Comparison of ENCODE assay signal across 8 mouse cellular contexts in the genomic region with DNA sequence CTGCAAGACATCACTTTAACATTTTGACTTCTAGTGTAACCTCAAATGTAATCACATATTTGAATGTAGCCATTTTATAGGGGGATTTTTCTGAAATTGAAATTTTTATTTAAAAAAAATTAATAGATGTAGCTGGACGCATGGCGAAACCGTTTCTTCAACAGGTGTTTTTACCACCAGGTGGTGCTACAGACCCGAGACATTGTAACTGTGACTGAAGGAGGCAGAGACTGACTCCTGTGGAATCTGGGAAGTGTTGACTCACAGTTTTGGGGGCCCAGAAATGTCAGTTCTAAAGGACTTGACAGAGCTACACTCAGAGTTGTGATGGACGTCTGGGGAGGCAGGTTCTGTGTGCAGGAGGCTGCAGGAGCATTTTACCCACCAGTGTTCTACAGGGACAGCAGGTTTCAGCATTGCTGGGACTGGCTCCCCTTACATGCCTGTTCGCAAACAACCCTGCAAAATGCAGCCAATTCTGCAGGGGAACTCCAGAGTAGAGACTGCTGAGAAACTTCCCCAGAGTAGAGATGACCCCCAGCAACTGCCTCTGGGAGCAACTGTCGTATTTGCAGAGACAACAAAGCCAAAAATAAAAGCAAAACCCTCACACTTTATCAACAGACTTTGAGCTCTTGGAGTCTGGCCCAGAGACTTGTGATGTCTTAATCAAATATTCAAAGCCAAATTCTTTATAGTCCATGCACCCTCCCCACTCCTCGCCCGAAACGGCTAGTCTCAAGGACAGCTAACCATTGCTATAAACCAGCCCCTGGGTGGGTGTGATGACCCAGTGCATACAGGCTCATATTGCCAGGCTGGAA. TPM values are rescaled to one million over a fixed set of nuclear protein-coding genes. Genes with fewer than 3 reads are reported as not detected.
A peak's percentile ranks its signal among the peaks of the same experiment; 100 is the strongest.
DNase-seq lines count a peak whose midpoint lies in the region; ATAC-seq and TF ChIP-seq lines count a peak whose summit lies in the region.

No protein-coding gene starts in this region.

- DNase-seq in adrenal gland, postnatal 36 days, result peak; percentile 72 to 85
- peak; percentile 85 for DNase-seq in kidney, postnatal 10 days
- DNase-seq in ovary, postnatal 10 days (ENCODE audit: low spot score), result peak; percentile 35
- DNase-seq in thymus, adult 2 months, result peak; percentile 73

- no peaks in the 10 kb centered on the region for H3K27me3 ChIP-seq in heart, embryonic 15.5 days
- H3K27me3 ChIP-seq in liver, embryonic 12.5 days (replicated peaks), result no peaks in the 10 kb centered on the region
- no peaks in the 10 kb centered on the region; the same call in 1 of the 2 replicates for H3K27me3 ChIP-seq in thymus, adult 2 months (ENCODE audit: control insufficient read depth, insufficient read depth, low read length)

- ATAC-seq in CD4-positive, CD25-positive, alpha-beta regulatory T cell, adult 4 months, result peak; percentile 84
- peak; percentile 89 for ATAC-seq in erythroblast, adult 5-6 weeks (replicated peaks; ENCODE audit: low FRiP score, poor library complexity, severe bottlenecking)
- peak; percentile 50; the same call in 1 of the 2 replicates for ATAC-seq in heart, embryonic 15.5 days (replicated peaks; ENCODE audit: insufficient number of reproducible peaks, insufficient read depth, low FRiP score, low read depth)
- ATAC-seq in liver, embryonic 12.5 days, result peak; percentile 74; the same call in 1 of the 2 replicates

- H3K36me3 ChIP-seq in heart, embryonic 15.5 days, result no peaks in the 10 kb centered on the region
- no peaks in the 10 kb centered on the region for H3K36me3 ChIP-seq in liver, embryonic 12.5 days
- no peaks in the 10 kb centered on the region for H3K36me3 ChIP-seq in thymus, adult 2 months (ENCODE audit: control insufficient read depth, insufficient read depth, low read length)

- TF ChIP-seq POLR2A in thymus, adult 2 months (IDR thresholded peaks at IDR 0.05; ENCODE audit: control insufficient read depth, extremely low read depth, insufficient read depth, low read length, poor library complexity), result no peak

- peaks cover 7% of the 10 kb centered on the region for H3K4me1 ChIP-seq in heart, embryonic 15.5 days (replicated peaks)
- peaks cover 13% of the 10 kb centered on the region for H3K4me1 ChIP-seq in liver, embryonic 12.5 days
- no peaks in the 10 kb centered on the region for H3K4me1 ChIP-seq in thymus, adult 2 months (replicated peaks; ENCODE audit: control insufficient read depth, insufficient read depth, low read length)

- H3K9me3 ChIP-seq in heart, embryonic 15.5 days (replicated peaks), result no peaks in the 10 kb centered on the region
- no peaks in the 10 kb centered on the region for H3K9me3 ChIP-seq in liver, embryonic 12.5 days (replicated peaks)

- 14% methylated on average over 10 of the region's 10 CpGs for WGBS in heart, embryonic 15.5 days
- 38% methylated on average over 10 of the region's 10 CpGs for WGBS in liver, embryonic 12.5 days (ENCODE audit: insufficient replicate concordance)
- 49% methylated on average over 10 of the region's 10 CpGs for WGBS in thymus, adult 2 months

- H3K4me3 ChIP-seq in heart, embryonic 15.5 days, result no peak overlapping the region
- H3K4me3 ChIP-seq in liver, embryonic 12.5 days, result no peak overlapping the region
- no peak overlapping the region for H3K4me3 ChIP-seq in thymus, adult 2 months (ENCODE audit: control insufficient read depth, insufficient read depth, low read length)

- no peak for TF ChIP-seq CTCF in thymus, adult 2 months (IDR thresholded peaks at IDR 0.05; ENCODE audit: borderline replicate concordance, control insufficient read depth, extremely low read depth, insufficient read depth, low read length, poor library complexity)

- peak overlapping the region; percentile 31; the same call in 1 of the 2 replicates for H3K27ac ChIP-seq in heart, embryonic 15.5 days
- H3K27ac ChIP-seq in liver, embryonic 12.5 days, result peak overlapping the region; percentile 33
- no peak overlapping the region for H3K27ac ChIP-seq in thymus, adult 2 months (ENCODE audit: control insufficient read depth, insufficient read depth, low read length)

- H3K9ac ChIP-seq in heart, embryonic 15.5 days, result no peak overlapping the region
- H3K9ac ChIP-seq in liver, embryonic 12.5 days, result no peak overlapping the region

- H3K4me2 ChIP-seq in heart, embryonic 15.5 days, result 0 out of 2 replicates have a peak overlapping the region, but pooled peaks have one; percentile 7
- no peak overlapping the region for H3K4me2 ChIP-seq in liver, embryonic 12.5 days

RNA-seq across cellular contexts. Expression of a gene that starts 4.5 kb away (rescaled TPM):
- polyA plus RNA-seq in CD4-positive, CD25-positive, alpha-beta regulatory T cell, adult 4 months (2017; shearing (Covaris generic)), result not detected
- total RNA-seq in adrenal gland, postnatal 36 days (2021), result not detected
- not detected in 2 replicates for total RNA-seq in erythroblast, adult 5-6 weeks (2015; ENCODE audit: low replicate concordance)
- total RNA-seq in erythroblast, adult 5-6 weeks (2017; ENCODE audit: low replicate concordance), result not detected in 2 replicates
- not detected in 2 replicates for polyA plus RNA-seq in heart, embryonic 15.5 days (2015; fragmentation: Nextera tagmentation; extraction: Ambion mirVana)
- not detected in 2 replicates for polyA plus RNA-seq in liver, embryonic 12.5 days (2016; fragmentation: Nextera tagmentation; extraction: Ambion mirVana)
- 0.15 and 0.22 TPM in 2 replicates for polyA plus RNA-seq in thymus, adult 2 months (2012; rRNA removed)

RNA-seq across cellular contexts. Expression of a gene that starts 30.5 kb away (rescaled TPM):
- 10 to 100 TPM in 1 of 2 experiments, 1 to 10 TPM in 1; 9.2 to 11.7 TPM for polyA plus RNA-seq in CD4-positive, CD25-positive, alpha-beta regulatory T cell, adult 4 months (2017; shearing (Covaris generic))
- 10 to 100 TPM; 63.7 to 92.3 TPM for total RNA-seq in adrenal gland, postnatal 36 days (2021)
- 34.7 and 41.3 TPM in 2 replicates for total RNA-seq in erythroblast, adult 5-6 weeks (2015; ENCODE audit: low replicate concordance)
- 42.4 and 50.7 TPM in 2 replicates for total RNA-seq in erythroblast, adult 5-6 weeks (2017; ENCODE audit: low replicate concordance)
- 9.6 and 11.3 TPM in 2 replicates for polyA plus RNA-seq in heart, embryonic 15.5 days (2015; fragmentation: Nextera tagmentation; extraction: Ambion mirVana)
- polyA plus RNA-seq in liver, embryonic 12.5 days (2016; fragmentation: Nextera tagmentation; extraction: Ambion mirVana), result 26.7 and 27.6 TPM in 2 replicates
- 108 and 109 TPM in 2 replicates for polyA plus RNA-seq in thymus, adult 2 months (2012; rRNA removed)

RNA-seq across cellular contexts. Expression of a gene that starts 49.8 kb away (rescaled TPM):
- polyA plus RNA-seq in CD4-positive, CD25-positive, alpha-beta regulatory T cell, adult 4 months (2017; shearing (Covaris generic)), result 10 to 100 TPM; 10.6 to 11.4 TPM
- 10 to 100 TPM; 28.3 to 28.5 TPM for total RNA-seq in adrenal gland, postnatal 36 days (2021)
- 0.96 and 5.0 TPM in 2 replicates for total RNA-seq in erythroblast, adult 5-6 weeks (2015; ENCODE audit: low replicate concordance)
- total RNA-seq in erythroblast, adult 5-6 weeks (2017; ENCODE audit: low replicate concordance), result 3.2 and 4.6 TPM in 2 replicates
- polyA plus RNA-seq in heart, embryonic 15.5 days (2015; fragmentation: Nextera tagmentation; extraction: Ambion mirVana), result 6.9 and 7.4 TPM in 2 replicates
- 3.0 and 3.1 TPM in 2 replicates for polyA plus RNA-seq in liver, embryonic 12.5 days (2016; fragmentation: Nextera tagmentation; extraction: Ambion mirVana)
- polyA plus RNA-seq in thymus, adult 2 months (2012; rRNA removed), result 3.3 and 3.9 TPM in 2 replicates

Comparison
In these comparisons a context has a peak if more than half of its experiments do, and no peak if none do; other contexts are left out.
1. DNase-seq: peak in every context shown above with its lines; median percentile 85 in kidney, postnatal 10 days; 78 in adrenal gland, postnatal 36 days; 73 in thymus, adult 2 months; 35 in ovary, postnatal 10 days.